Mouse (Mus musculus) midbrain, embryonic 16.5 days (tissue): Measurements from ENCODE around the gene Col4a3bp. TPM values are rescaled to one million over a fixed set of nuclear protein-coding genes. Genes with fewer than 3 reads are reported as not detected.

Experiments
- ATAC-seq: fragments of 200-750 bp; cut with Nextera tagmentation; 2 replicates; pipeline ENCODE4 v1.8.0; 2017; ENCODE audit warnings: moderate TSS enrichment
- H3K27ac ChIP-seq: fragments of 300-500 bp; sonication (generic); 2 replicates; pipeline ENCODE4 v1.5.1; 2014; ENCODE audit warnings: mild to moderate bottlenecking, low read length, mixed read lengths
- H3K27me3 ChIP-seq: fragments of 300-500 bp; sonication (generic); 2 replicates; pipeline ENCODE4 v1.6.1; 2014; ENCODE audit warnings: low read depth, low read length, mixed read lengths; ENCODE audit not compliant: control insufficient read depth, insufficient read depth
- H3K36me3 ChIP-seq: fragments of 300-500 bp; sonication (generic); 2 replicates; pipeline ENCODE4 v1.6.1; 2014; ENCODE audit warnings: mild to moderate bottlenecking, low read length, moderate library complexity, mixed read lengths; ENCODE audit not compliant: control insufficient read depth, insufficient read depth
- H3K4me1 ChIP-seq: fragments of 300-500 bp; sonication (generic); 2 replicates; pipeline ENCODE4 v1.6.1; 2014; ENCODE audit warnings: mild to moderate bottlenecking, low read length, mixed read lengths; ENCODE audit not compliant: control insufficient read depth, insufficient read depth
- H3K4me2 ChIP-seq: fragments of 300-500 bp; sonication (generic); 2 replicates; pipeline ENCODE4 v1.6.1; 2014; ENCODE audit warnings: mild to moderate bottlenecking, low read length, mixed read lengths
- H3K4me3 ChIP-seq: fragments of 300-500 bp; sonication (generic); 2 replicates; pipeline ENCODE4 v1.5.1; 2014; ENCODE audit warnings: low read depth, mild to moderate bottlenecking, low read length, moderate library complexity, mixed read lengths
- H3K9ac ChIP-seq: fragments of 300-500 bp; sonication (generic); 2 replicates; pipeline ENCODE4 v1.6.1; 2014; ENCODE audit warnings: low read depth, low read length, mixed read lengths
- H3K9me3 ChIP-seq: fragments of 300-500 bp; sonication (generic); replicated peaks from 2 replicates; pipeline ENCODE4 v1.6.1; 2014; ENCODE audit warnings: mild to moderate bottlenecking, low read length, mixed read lengths; ENCODE audit not compliant: control insufficient read depth, poor library complexity, severe bottlenecking
- WGBS: fragments of 180-500 bp; shearing (Covaris S2); extraction: QIAGEN DNeasy Blood & Tissue Kit; methylation state at CpG from one replicate; pipeline ENCODE4 v1.1.7; 2014; 5-methylcytosine and 5-hydroxymethylcytosine counted together
- polyA plus RNA-seq: library from polyadenylated mRNA; unstranded; fragments of >200 nt; fragmentation: Nextera tagmentation; extraction: Ambion mirVana; gene quantifications from 2 replicates; pipeline ENCODE4 v1.2.1, GENCODE M21; 2015

Gene Col4a3bp
- polyA plus RNA-seq, 1 experiment from 2014 or later = 7.9 TPM

DNA sequence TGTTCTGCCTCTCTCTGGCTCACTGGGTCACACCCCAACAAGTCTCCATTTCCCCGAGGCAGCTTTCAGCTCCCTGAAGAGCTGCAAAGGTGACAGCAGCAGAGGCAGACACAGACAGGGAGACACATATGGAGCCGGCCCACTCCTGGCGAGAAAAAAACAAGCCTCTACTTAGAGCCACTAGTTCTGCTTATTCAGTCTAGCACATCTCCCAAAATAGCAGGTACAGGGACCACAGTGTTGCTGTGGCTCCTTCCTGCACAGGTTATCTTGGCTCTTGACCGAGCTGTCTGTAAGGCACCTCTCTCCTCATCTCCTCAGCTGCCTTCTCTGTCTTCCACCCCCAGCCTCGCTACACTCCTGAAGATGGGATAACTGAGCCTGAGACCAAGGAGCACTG lies 142.4 kb downstream of the Col4a3bp start:
- H3K27ac ChIP-seq = no peak overlapping the region
- no peak overlapping the region for H3K4me3 ChIP-seq
- H3K4me1 ChIP-seq = no peaks in the 10 kb centered on the region
- no peaks in the 10 kb centered on the region for H3K27me3 ChIP-seq
- 86% methylated on average over 5 of the region's 5 CpGs for WGBS
- H3K9me3 ChIP-seq = no peaks in the 10 kb centered on the region
- no peak for ATAC-seq
- H3K9ac ChIP-seq = no peak overlapping the region
- H3K36me3 ChIP-seq = no peaks in the 10 kb centered on the region
- H3K4me2 ChIP-seq = no peak overlapping the region

GRCm38 (mm10) chr13:96687261-96687660 lies 144.8 kb downstream of the Col4a3bp start:
- WGBS = 89% methylated on average over 9 of the region's 9 CpGs
- Histone ChIP-seq H3K9ac (no peak overlapping the region), H3K4me2 (no peak overlapping the region), H3K36me3 (no peaks in the 10 kb centered on the region), H3K27me3 (no peaks in the 10 kb centered on the region), H3K27ac (no peak overlapping the region), H3K9me3 (no peaks in the 10 kb centered on the region), H3K4me3 (no peak overlapping the region), H3K4me1 (no peaks in the 10 kb centered on the region)
- ATAC-seq = no peak

Other genes starting within 250 kb of the Col4a3bp start
- gene Poc5, start 154.3 kb upstream of the Col4a3bp start, polyA plus RNA-seq = 19.2 and 21.3 TPM in 2 replicates
- not detected in 2 replicates for gene Ankdd1b, start 71.4 kb upstream of the Col4a3bp start, polyA plus RNA-seq
- gene Gm17622, start 51.9 kb upstream of the Col4a3bp start, polyA plus RNA-seq = not detected in 2 replicates
- gene Polk, start within 50 bp of the Col4a3bp start, polyA plus RNA-seq = 7.7 and 7.8 TPM in 2 replicates
- gene Hmgcr, start 128.3 kb downstream of the Col4a3bp start, polyA plus RNA-seq = 240 TPM in 2 replicates
- gene Ankrd31, start 205.7 kb downstream of the Col4a3bp start, polyA plus RNA-seq = 0.07 and 0.09 TPM in 2 replicates